Mouse (Mus musculus) heart, postnatal 36 days (tissue): ENCODE data around the gene Mrgprb3. TPM values are rescaled to one million over a fixed set of nuclear protein-coding genes. Genes with fewer than 3 reads are reported as not detected.

Source experiments
- DNase-seq, 2 experiments: peaks; one replicate each; pipeline ENCODE4 v3.0.0; 2021 to 2022
- intact Hi-C: fragments of 180-260 bp; cut with DNase I; formaldehyde crosslinking; loops from one replicate; pipeline ENCODE4 v1.15.1; 2025
- total RNA-seq, 2 experiments: library from RNA; stranded (reverse); gene quantifications; 2 replicates each; pipeline ENCODE4 v1.2.3; 2021

Mrgprb3 gene
- not detected for total RNA-seq

DNA sequence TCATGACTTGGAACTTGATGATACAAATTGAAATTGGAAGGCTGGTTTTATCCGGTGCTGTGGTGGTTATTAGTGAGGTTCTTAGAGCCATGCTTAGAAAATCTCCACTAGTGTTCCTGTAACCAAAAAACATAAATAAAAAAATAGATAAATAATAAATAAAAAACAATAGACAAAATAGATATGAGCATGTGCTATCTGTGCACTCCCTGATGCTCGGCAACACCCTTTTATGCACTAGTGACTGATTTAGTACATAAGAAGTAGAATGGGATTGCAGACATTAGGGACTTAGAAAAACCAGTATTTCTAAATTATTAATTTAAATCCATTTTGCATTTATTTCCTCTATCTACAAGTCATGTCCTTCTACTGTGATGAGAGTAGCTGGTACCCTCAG, at the start of gene Mrgprb3:
Gene Mrgprb3 (minus strand): TSS at position 101 of the 400 bp plus-strand sequence.
- intact Hi-C loops, result no loop called here
- DNase-seq, result no peak

Other genes starting within 250 kb of the Mrgprb3 start
- under 1 TPM; 0.05 to 0.08 TPM for gene Mrgprb1, start 187.5 kb downstream of the Mrgprb3 start, total RNA-seq
- gene Mrgprx2, start 144.5 kb downstream of the Mrgprb3 start, total RNA-seq, result not detected
- under 1 TPM in 1 of 2 experiments, not detected in 1; 0.19 TPM for gene Mrgprb2, start 85.7 kb downstream of the Mrgprb3 start, total RNA-seq
- 10 to 100 TPM; 13.5 to 14.3 TPM for gene Zdhhc13, start 145.2 kb upstream of the Mrgprb3 start, total RNA-seq
- 1,000 to 10,000 TPM; 2,107 to 2,284 TPM for gene Csrp3, start 204.2 kb upstream of the Mrgprb3 start, total RNA-seq
- under 1 TPM; 0.68 to 0.92 TPM for gene E2f8, start 237.8 kb upstream of the Mrgprb3 start, total RNA-seq